Mouse (Mus musculus): ENCODE results near the gene Cwh43. TPM values are rescaled to one million over a fixed set of nuclear protein-coding genes. Genes with fewer than 3 reads are reported as not detected.
A peak's percentile ranks its signal among the peaks of the same experiment; 100 is the strongest.

Cwh43 gene
- polyA plus RNA-seq, 1 experiment from 2014 or later, result 0.32 TPM

- Histone ChIP-seq H3K9ac (no peak overlapping the region), H3K27me3 (peaks cover 45% of the 10 kb centered on the region), H3K4me1 (replicated peaks) (peaks cover 23% of the 10 kb centered on the region), H3K4me3 (no peak overlapping the region), H3K4me2 (no peak overlapping the region), H3K27ac (replicated peaks) (no peak overlapping the region), H3K9me3 (no peaks in the 10 kb centered on the region), H3K36me3 (no peaks in the 10 kb centered on the region)
- WGBS, result 87% methylated on average over 14 of the region's 14 CpGs
- ATAC-seq (ENCODE audit: low read depth), result no peak
These were observed 2.4 kb upstream of the Cwh43 start for GRCm38 (mm10) chr5:73403311-73404068.

GRCm38 (mm10) chr5:73404790-73405189, 1.1 kb upstream of the Cwh43 start:
- Histone ChIP-seq H3K4me1 (replicated peaks) (peaks cover 19% of the 10 kb centered on the region), H3K9ac (no peak overlapping the region)
- 86% methylated on average over 6 of the region's 6 CpGs for WGBS

GRCm38 (mm10) chr5:73406861-73407260, 986 bp downstream of the Cwh43 start:
- no peak for ATAC-seq (ENCODE audit: low read depth)
- H3K36me3 ChIP-seq, result no peaks in the 10 kb centered on the region
- 44% methylated on average over 6 of the region's 6 CpGs for WGBS
- peaks cover 10% of the 10 kb centered on the region for H3K4me1 ChIP-seq (replicated peaks)
- H3K9me3 ChIP-seq, result no peaks in the 10 kb centered on the region
- H3K4me2 ChIP-seq, result no peak overlapping the region
- no peak overlapping the region for H3K4me3 ChIP-seq
- no peak overlapping the region for H3K9ac ChIP-seq
- no peak overlapping the region for H3K27ac ChIP-seq (replicated peaks)
- peaks cover 45% of the 10 kb centered on the region for H3K27me3 ChIP-seq

More at GRCm38 (mm10) chr5:73404790-73405189, 1.1 kb upstream of the Cwh43 start:
- no peak for ATAC-seq (ENCODE audit: low read depth)
- Histone ChIP-seq H3K4me3 (no peak overlapping the region), H3K4me2 (no peak overlapping the region), H3K36me3 (no peaks in the 10 kb centered on the region), H3K27me3 (peaks cover 45% of the 10 kb centered on the region), H3K9me3 (no peaks in the 10 kb centered on the region), H3K27ac (replicated peaks) (no peak overlapping the region)

- H3K4me2 ChIP-seq, result no peak overlapping the region
- no peaks in the 10 kb centered on the region for H3K36me3 ChIP-seq
- no peak overlapping the region for H3K4me3 ChIP-seq
- ATAC-seq (ENCODE audit: low read depth), result no peak
- H3K9me3 ChIP-seq, result no peaks in the 10 kb centered on the region
- H3K27me3 ChIP-seq, result peaks cover 32% of the 10 kb centered on the region
- no peak overlapping the region for H3K9ac ChIP-seq
- H3K27ac ChIP-seq (replicated peaks), result no peak overlapping the region
- peaks cover 10% of the 10 kb centered on the region for H3K4me1 ChIP-seq (replicated peaks)
- WGBS, result 82% methylated on average over 5 of the region's 5 CpGs
These were observed 4.1 kb downstream of the Cwh43 start for GRCm38 (mm10) chr5:73409970-73410369.

- ATAC-seq (ENCODE audit: low read depth), result no peak
- H3K4me1 ChIP-seq (replicated peaks), result no peaks in the 10 kb centered on the region
- peaks cover 14% of the 10 kb centered on the region for H3K27me3 ChIP-seq
- WGBS, result 87% methylated on average over 5 of the region's 5 CpGs
- H3K27ac ChIP-seq (replicated peaks), result no peak overlapping the region
- no peak overlapping the region for H3K4me3 ChIP-seq
- no peaks in the 10 kb centered on the region for H3K9me3 ChIP-seq
- H3K9ac ChIP-seq, result no peak overlapping the region
- H3K36me3 ChIP-seq, result no peaks in the 10 kb centered on the region
- H3K4me2 ChIP-seq, result no peak overlapping the region
These were observed 5.9 kb downstream of the Cwh43 start for GRCm38 (mm10) chr5:73411771-73412170.

GRCm38 (mm10) chr5:73414172-73414571, 8.3 kb downstream of the Cwh43 start:
- Histone ChIP-seq H3K4me3 (no peak overlapping the region), H3K4me2 (no peak overlapping the region), H3K9ac (no peak overlapping the region), H3K27ac (replicated peaks) (no peak overlapping the region), H3K27me3 (no peaks in the 10 kb centered on the region), H3K36me3 (no peaks in the 10 kb centered on the region), H3K9me3 (no peaks in the 10 kb centered on the region), H3K4me1 (replicated peaks) (no peaks in the 10 kb centered on the region)
- WGBS, result 84% methylated on average over 10 of the region's 10 CpGs
- no peak for ATAC-seq (ENCODE audit: low read depth)

GRCm38 (mm10) chr5:73419045-73419695, 13.3 kb downstream of the Cwh43 start:
- H3K36me3 ChIP-seq, result no peaks in the 10 kb centered on the region
- no peak for ATAC-seq (ENCODE audit: low read depth)
- no peaks in the 10 kb centered on the region for H3K9me3 ChIP-seq
- H3K27ac ChIP-seq (replicated peaks), result no peak overlapping the region
- H3K4me2 ChIP-seq, result no peak overlapping the region
- no peak overlapping the region for H3K4me3 ChIP-seq
- H3K27me3 ChIP-seq, result no peaks in the 10 kb centered on the region
- H3K9ac ChIP-seq, result no peak overlapping the region
- H3K4me1 ChIP-seq (replicated peaks), result no peaks in the 10 kb centered on the region
- 58% methylated on average over 11 of the region's 11 CpGs for WGBS

- H3K27me3 ChIP-seq, result 0 out of 2 replicates have a peak, but pooled peaks cover 5% of the 10 kb centered on the region
- H3K36me3 ChIP-seq, result no peaks in the 10 kb centered on the region
- WGBS, result 74% methylated on average over 6 of the region's 6 CpGs
- no peak for ATAC-seq (ENCODE audit: low read depth)
- H3K4me3 ChIP-seq, result no peak overlapping the region
- H3K4me1 ChIP-seq (replicated peaks), result no peaks in the 10 kb centered on the region
- no peak overlapping the region for H3K27ac ChIP-seq (replicated peaks)
- no peaks in the 10 kb centered on the region for H3K9me3 ChIP-seq
- H3K9ac ChIP-seq, result no peak overlapping the region
- no peak overlapping the region for H3K4me2 ChIP-seq
These were observed 20.9 kb downstream of the Cwh43 start for GRCm38 (mm10) chr5:73426824-73427223.

- H3K36me3 ChIP-seq, result no peaks in the 10 kb centered on the region
- H3K27me3 ChIP-seq, result 0 out of 2 replicates have a peak, but pooled peaks cover 5% of the 10 kb centered on the region
- no peak overlapping the region for H3K9ac ChIP-seq
- H3K9me3 ChIP-seq, result no peaks in the 10 kb centered on the region
- WGBS, result 23% methylated on average over 14 of the region's 14 CpGs
- H3K4me1 ChIP-seq (replicated peaks), result no peaks in the 10 kb centered on the region
- no peak overlapping the region for H3K27ac ChIP-seq (replicated peaks)
- 0 out of 2 replicates have a peak overlapping the region, but pooled peaks have one; percentile 20 for H3K4me2 ChIP-seq
- peak; percentile 85; the same call in 1 of the 2 replicates for ATAC-seq (ENCODE audit: low read depth)
- no peak overlapping the region for H3K4me3 ChIP-seq
These were observed 25.7 kb downstream of the Cwh43 start for GRCm38 (mm10) chr5:73431581-73431980.

GRCm38 (mm10) chr5:73432805-73433204, 26.9 kb downstream of the Cwh43 start:
- WGBS, result 88% methylated on average over 6 of the region's 6 CpGs
- no peak for ATAC-seq (ENCODE audit: low read depth)
- 0 out of 2 replicates have a peak, but pooled peaks cover 5% of the 10 kb centered on the region for H3K27me3 ChIP-seq
- H3K27ac ChIP-seq (replicated peaks), result no peak overlapping the region
- no peaks in the 10 kb centered on the region for H3K36me3 ChIP-seq
- no peak overlapping the region for H3K4me2 ChIP-seq
- H3K9ac ChIP-seq, result no peak overlapping the region
- no peaks in the 10 kb centered on the region for H3K9me3 ChIP-seq
- H3K4me3 ChIP-seq, result no peak overlapping the region
- no peaks in the 10 kb centered on the region for H3K4me1 ChIP-seq (replicated peaks)

GRCm38 (mm10) chr5:73434764-73435163, 28.9 kb downstream of the Cwh43 start:
- H3K4me1 ChIP-seq (replicated peaks), result 0 out of 2 replicates have a peak, but pooled peaks cover 3% of the 10 kb centered on the region
- no peak overlapping the region for H3K9ac ChIP-seq
- H3K27ac ChIP-seq (replicated peaks), result no peak overlapping the region
- no peak overlapping the region for H3K4me2 ChIP-seq
- 79% methylated on average over 7 of the region's 7 CpGs for WGBS
- H3K36me3 ChIP-seq, result no peaks in the 10 kb centered on the region
- no peak overlapping the region for H3K4me3 ChIP-seq
- H3K27me3 ChIP-seq, result 0 out of 2 replicates have a peak, but pooled peaks cover 5% of the 10 kb centered on the region
- ATAC-seq (ENCODE audit: low read depth), result no peak
- no peaks in the 10 kb centered on the region for H3K9me3 ChIP-seq

- ATAC-seq (ENCODE audit: low read depth), result no peak
- H3K36me3 ChIP-seq, result no peaks in the 10 kb centered on the region
- H3K4me2 ChIP-seq, result no peak overlapping the region
- 0 out of 2 replicates have a peak, but pooled peaks cover 3% of the 10 kb centered on the region for H3K4me1 ChIP-seq (replicated peaks)
- H3K4me3 ChIP-seq, result no peak overlapping the region
- 81% methylated on average over 9 of the region's 9 CpGs for WGBS
- no peak overlapping the region for H3K9ac ChIP-seq
- H3K27ac ChIP-seq (replicated peaks), result no peak overlapping the region
- H3K9me3 ChIP-seq, result no peaks in the 10 kb centered on the region
- H3K27me3 ChIP-seq, result no peaks in the 10 kb centered on the region
These were observed 36.3 kb downstream of the Cwh43 start for GRCm38 (mm10) chr5:73442176-73442575.

Data from neural tube, embryonic 13.5 days (tissue).